Mouse (Mus musculus): ENCODE measurements around the gene H3f3a.
A peak's percentile ranks its signal among the peaks of the same experiment; 100 is the strongest.

The H3f3a gene

GRCm38 (mm10) chr1:180781250-180781649 is 32.5 kb downstream of the H3f3a start:
- no peak for DNase-seq

GRCm38 (mm10) chr1:180780291-180780690 is 33.5 kb downstream of the H3f3a start:
- DNase-seq: no peak

- no peak for DNase-seq
Observed at GRCm38 (mm10) chr1:180778941-180779340, 34.8 kb downstream of the H3f3a start.

- DNase-seq: no peak
Observed at GRCm38 (mm10) chr1:180778403-180778754, 35.4 kb downstream of the H3f3a start.

- DNase-seq: peak; percentile 88
Observed at GRCm38 (mm10) chr1:180777660-180778402, 35.9 kb downstream of the H3f3a start.

- DNase-seq: no peak
Observed at GRCm38 (mm10) chr1:180777289-180777659, 36.5 kb downstream of the H3f3a start.

- no peak for DNase-seq
Observed at GRCm38 (mm10) chr1:180776494-180776893, 37.2 kb downstream of the H3f3a start.

- DNase-seq: no peak
Observed at GRCm38 (mm10) chr1:180775849-180776493, 37.8 kb downstream of the H3f3a start.

- DNase-seq: peak; percentile 38
Observed at GRCm38 (mm10) chr1:180775317-180775716, 38.4 kb downstream of the H3f3a start.

- DNase-seq: peak; percentile 48
Observed at GRCm38 (mm10) chr1:180774664-180775063, 39.1 kb downstream of the H3f3a start.

GRCm38 (mm10) chr1:180772291-180772690 is 41.5 kb downstream of the H3f3a start:
- no peak for DNase-seq

GRCm38 (mm10) chr1:180771722-180772121 is 42.0 kb downstream of the H3f3a start:
- DNase-seq: no peak

GRCm38 (mm10) chr1:180771306-180771705 is 42.4 kb downstream of the H3f3a start:
- DNase-seq: no peak

- peak; percentile 86 for DNase-seq
Observed at GRCm38 (mm10) chr1:180768334-180769168, 45.2 kb downstream of the H3f3a start.

GRCm38 (mm10) chr1:180767541-180768333 is 46.0 kb downstream of the H3f3a start:
- DNase-seq: peak; percentile 53

- peak; percentile 41 for DNase-seq
Observed at GRCm38 (mm10) chr1:180766557-180766956, 47.2 kb downstream of the H3f3a start.

- DNase-seq: no peak
Observed at GRCm38 (mm10) chr1:180765393-180765792, 48.4 kb downstream of the H3f3a start.

GRCm38 (mm10) chr1:180763828-180764227 is 49.9 kb downstream of the H3f3a start:
- peak; percentile 83 for DNase-seq

GRCm38 (mm10) chr1:180763307-180763706 is 50.4 kb downstream of the H3f3a start:
- DNase-seq: no peak

GRCm38 (mm10) chr1:180762679-180763078 is 51.1 kb downstream of the H3f3a start:
- no peak for DNase-seq

GRCm38 (mm10) chr1:180762180-180762579 is 51.6 kb downstream of the H3f3a start:
- no peak for DNase-seq

GRCm38 (mm10) chr1:180757956-180758520 is 55.7 kb downstream of the H3f3a start:
- no peak for DNase-seq
